Mouse (Mus musculus) embryonic facial prominence, embryonic 11.5 days (tissue): ENCODE data around the gene Fmnl2. TPM values are rescaled to one million over a fixed set of nuclear protein-coding genes. Genes with fewer than 3 reads are reported as not detected.

Experiments
- ATAC-seq: fragments of 200-750 bp; cut with Nextera tagmentation; replicated peaks from 2 replicates; pipeline ENCODE4 v1.8.0; 2017; ENCODE audit warnings: low read depth; ENCODE audit not compliant: insufficient number of reproducible peaks, low FRiP score, low TSS enrichment
- DNase-seq: peaks from one replicate; pipeline ENCODE4 v3.0.0-alpha.2; 2015; ENCODE audit warnings: low spot score
- H3K27ac ChIP-seq: fragments of 300-500 bp; sonication (generic); replicated peaks from 2 replicates; pipeline ENCODE4 v1.5.1; 2014; ENCODE audit warnings: mild to moderate bottlenecking, low read depth, low read length, control low read depth
- H3K27me3 ChIP-seq: fragments of 300-500 bp; sonication (generic); 2 replicates; pipeline ENCODE4 v1.6.1; 2014; ENCODE audit warnings: mild to moderate bottlenecking, low read length, moderate library complexity, mixed read lengths; ENCODE audit not compliant: control insufficient read depth, insufficient read depth
- H3K36me3 ChIP-seq: fragments of 300-500 bp; sonication (generic); replicated peaks from 2 replicates; pipeline ENCODE4 v1.6.1; 2014; ENCODE audit warnings: low read depth, mild to moderate bottlenecking, low read length, moderate library complexity, mixed read lengths; ENCODE audit not compliant: control insufficient read depth, insufficient read depth
- H3K4me1 ChIP-seq: fragments of 300-500 bp; sonication (generic); 2 replicates; pipeline ENCODE4 v1.6.1; 2014; ENCODE audit warnings: low read length, mixed read lengths; ENCODE audit not compliant: control insufficient read depth, insufficient read depth
- H3K4me2 ChIP-seq: fragments of 300-500 bp; sonication (generic); 2 replicates; pipeline ENCODE4 v1.6.1; 2014; ENCODE audit warnings: low read depth, mild to moderate bottlenecking, control low read depth, low read length, moderate library complexity
- H3K4me3 ChIP-seq: fragments of 300-500 bp; sonication (generic); 2 replicates; pipeline ENCODE4 v1.5.1; 2014; ENCODE audit warnings: low read depth, low read length, control low read depth
- H3K9ac ChIP-seq: fragments of 300-500 bp; sonication (generic); replicated peaks from 2 replicates; pipeline ENCODE4 v1.6.1; 2014; ENCODE audit warnings: mild to moderate bottlenecking, control low read depth, low read length
- H3K9me3 ChIP-seq: fragments of 300-500 bp; sonication (generic); replicated peaks from 2 replicates; pipeline ENCODE4 v1.6.1; 2016; ENCODE audit warnings: mild to moderate bottlenecking, low read length, inconsistent platforms, mixed read lengths; ENCODE audit not compliant: control insufficient read depth
- WGBS: fragments of 180-500 bp; shearing (Covaris S2); extraction: QIAGEN DNeasy Blood & Tissue Kit; methylation state at CpG from one replicate; pipeline ENCODE4 v1.1.7; 2014; 5-methylcytosine and 5-hydroxymethylcytosine counted together
- polyA plus RNA-seq: library from polyadenylated mRNA; unstranded; fragments of >200 nt; fragmentation: Nextera tagmentation; extraction: Ambion mirVana; gene quantifications from 2 replicates; pipeline ENCODE4 v1.2.1, GENCODE M21; 2014

Gene Fmnl2
- polyA plus RNA-seq, 1 experiment from 2014 or later = 10.8 TPM

GRCm38 (mm10) chr2:53079693-53080286 is 222.1 kb downstream of the Fmnl2 start:
- Histone ChIP-seq H3K27ac (no peak overlapping the region), H3K9me3 (no peaks in the 10 kb centered on the region), H3K36me3 (no peaks in the 10 kb centered on the region), H3K4me2 (no peak overlapping the region), H3K4me3 (no peak overlapping the region), H3K4me1 (no peaks in the 10 kb centered on the region), H3K27me3 (no peaks in the 10 kb centered on the region), H3K9ac (no peak overlapping the region)
- ATAC-seq = no peak
- no peak for DNase-seq
- WGBS = 87% methylated on average over 2 of the region's 2 CpGs

GRCm38 (mm10) chr2:53082045-53082444 is 224.4 kb downstream of the Fmnl2 start:
- Histone ChIP-seq H3K4me3 (no peak overlapping the region), H3K4me1 (no peaks in the 10 kb centered on the region), H3K27ac (no peak overlapping the region), H3K36me3 (no peaks in the 10 kb centered on the region), H3K4me2 (no peak overlapping the region), H3K27me3 (no peaks in the 10 kb centered on the region), H3K9me3 (no peaks in the 10 kb centered on the region), H3K9ac (no peak overlapping the region)
- 93% methylated on average over 4 of the region's 4 CpGs for WGBS
- no peak for ATAC-seq
- DNase-seq = no peak

- Histone ChIP-seq H3K27ac (no peak overlapping the region), H3K27me3 (no peaks in the 10 kb centered on the region), H3K9ac (no peak overlapping the region), H3K9me3 (no peaks in the 10 kb centered on the region), H3K36me3 (no peaks in the 10 kb centered on the region), H3K4me1 (no peaks in the 10 kb centered on the region), H3K4me2 (no peak overlapping the region), H3K4me3 (no peak overlapping the region)
- DNase-seq = no peak
- ATAC-seq = no peak
- 81% methylated on average over 5 of the region's 5 CpGs for WGBS
Measured at GRCm38 (mm10) chr2:53082501-53082900, 224.8 kb downstream of the Fmnl2 start.

- H3K9me3 ChIP-seq = no peaks in the 10 kb centered on the region
- H3K27me3 ChIP-seq = no peaks in the 10 kb centered on the region
- 40% methylated on average over 1 of the region's 1 CpGs for WGBS
- H3K4me1 ChIP-seq = no peaks in the 10 kb centered on the region
- H3K36me3 ChIP-seq = no peaks in the 10 kb centered on the region
- H3K4me2 ChIP-seq = no peak overlapping the region
- no peak overlapping the region for H3K27ac ChIP-seq
- DNase-seq (peak; percentile 38), ATAC-seq (no peak)
- H3K9ac ChIP-seq = no peak overlapping the region
- no peak overlapping the region for H3K4me3 ChIP-seq
Measured at GRCm38 (mm10) chr2:53083241-53083640, 225.6 kb downstream of the Fmnl2 start.

GRCm38 (mm10) chr2:53085617-53086202 is 228.1 kb downstream of the Fmnl2 start:
- Histone ChIP-seq H3K4me3 (no peak overlapping the region), H3K4me2 (no peak overlapping the region)
- 0 out of 2 replicates have a peak, but pooled peaks have one; percentile 55 for ATAC-seq

GRCm38 (mm10) chr2:53088744-53089143 is 231.1 kb downstream of the Fmnl2 start:
- ATAC-seq = no peak

More at GRCm38 (mm10) chr2:53085617-53086202, 228.1 kb downstream of the Fmnl2 start:
- WGBS = 57% methylated on average over 9 of the region's 9 CpGs
- Histone ChIP-seq H3K9me3 (no peaks in the 10 kb centered on the region), H3K36me3 (no peaks in the 10 kb centered on the region), H3K27me3 (no peaks in the 10 kb centered on the region), H3K27ac (no peak overlapping the region), H3K9ac (no peak overlapping the region), H3K4me1 (no peaks in the 10 kb centered on the region)
- peak; percentile 73 for DNase-seq

GRCm38 (mm10) chr2:53095031-53095430 is 237.4 kb downstream of the Fmnl2 start:
- H3K27ac ChIP-seq = no peak overlapping the region
- ATAC-seq (no peak), DNase-seq (no peak)
- no peaks in the 10 kb centered on the region for H3K36me3 ChIP-seq
- no peak overlapping the region for H3K4me2 ChIP-seq
- H3K27me3 ChIP-seq = no peaks in the 10 kb centered on the region
- H3K4me1 ChIP-seq = no peaks in the 10 kb centered on the region
- no peak overlapping the region for H3K9ac ChIP-seq
- 88% methylated on average over 9 of the region's 9 CpGs for WGBS
- H3K9me3 ChIP-seq = no peaks in the 10 kb centered on the region
- no peak overlapping the region for H3K4me3 ChIP-seq

More at GRCm38 (mm10) chr2:53088744-53089143, 231.1 kb downstream of the Fmnl2 start:
- no peaks in the 10 kb centered on the region for H3K9me3 ChIP-seq
- DNase-seq = no peak
- H3K36me3 ChIP-seq = no peaks in the 10 kb centered on the region
- no peak overlapping the region for H3K9ac ChIP-seq
- no peak overlapping the region for H3K27ac ChIP-seq
- H3K4me3 ChIP-seq = no peak overlapping the region
- H3K4me2 ChIP-seq = no peak overlapping the region
- WGBS = 91% methylated on average over 3 of the region's 3 CpGs
- no peaks in the 10 kb centered on the region for H3K4me1 ChIP-seq
- H3K27me3 ChIP-seq = no peaks in the 10 kb centered on the region

GRCm38 (mm10) chr2:53095489-53095888 is 237.8 kb downstream of the Fmnl2 start:
- no peaks in the 10 kb centered on the region for H3K27me3 ChIP-seq
- no peak overlapping the region for H3K4me3 ChIP-seq
- 87% methylated on average over 3 of the region's 3 CpGs for WGBS
- no peaks in the 10 kb centered on the region for H3K9me3 ChIP-seq
- no peak overlapping the region for H3K9ac ChIP-seq
- DNase-seq (no peak), ATAC-seq (no peak)
- H3K27ac ChIP-seq = no peak overlapping the region
- H3K4me1 ChIP-seq = no peaks in the 10 kb centered on the region
- no peaks in the 10 kb centered on the region for H3K36me3 ChIP-seq
- no peak overlapping the region for H3K4me2 ChIP-seq
